Mouse (Mus musculus) stomach, embryonic 15.5 days (tissue): ENCODE measurements at regions not wholly inside any gene's neighbourhood (a gene's known extent, or its start where the extent isn't known, plus 50 kb on each side); places are given as distances from the start of the nearest gene placed in this dataset.
"Not testable (repeated sequence)": the region's sequence is repeated elsewhere in the genome, so short reads cannot be mapped to it uniquely, and the experiment has no call there.

Experiments used
- ATAC-seq: fragments of 200-750 bp; cut with Nextera tagmentation; 2 replicates; pipeline ENCODE4 v1.8.0; 2017; ENCODE audit warnings: low read depth, moderate number of reproducible peaks, moderate TSS enrichment; ENCODE audit not compliant: insufficient read depth, low FRiP score
- H3K27ac ChIP-seq: fragments of 300-500 bp; sonication (generic); 2 replicates; pipeline ENCODE4 v1.5.1; 2015; ENCODE audit warnings: mild to moderate bottlenecking, inconsistent platforms
- H3K27me3 ChIP-seq: fragments of 300-500 bp; sonication (generic); replicated peaks from 2 replicates; pipeline ENCODE4 v1.6.1; 2015; ENCODE audit warnings: inconsistent platforms
- H3K36me3 ChIP-seq: fragments of 300-500 bp; sonication (generic); 2 replicates; pipeline ENCODE4 v1.6.1; 2015; ENCODE audit warnings: inconsistent platforms
- H3K4me1 ChIP-seq: fragments of 300-500 bp; sonication (generic); 2 replicates; pipeline ENCODE4 v1.6.1; 2015; ENCODE audit warnings: inconsistent platforms
- H3K4me2 ChIP-seq: fragments of 300-500 bp; sonication (generic); 2 replicates; pipeline ENCODE4 v1.6.1; 2015; ENCODE audit warnings: mild to moderate bottlenecking, inconsistent platforms
- H3K4me3 ChIP-seq: fragments of 300-500 bp; sonication (generic); replicated peaks from 2 replicates; pipeline ENCODE4 v1.5.1; 2015; ENCODE audit warnings: inconsistent platforms
- H3K9ac ChIP-seq: fragments of 300-500 bp; sonication (generic); 2 replicates; pipeline ENCODE4 v1.6.1; 2015; ENCODE audit warnings: inconsistent platforms
- H3K9me3 ChIP-seq: fragments of 300-500 bp; sonication (generic); 2 replicates; pipeline ENCODE4 v1.6.1; 2016; ENCODE audit warnings: inconsistent platforms
- WGBS: fragments of 180-500 bp; shearing (Covaris S2); methylation state at CpG from one replicate; pipeline ENCODE4 v1.1.7; 2015; 5-methylcytosine and 5-hydroxymethylcytosine counted together

DNA sequence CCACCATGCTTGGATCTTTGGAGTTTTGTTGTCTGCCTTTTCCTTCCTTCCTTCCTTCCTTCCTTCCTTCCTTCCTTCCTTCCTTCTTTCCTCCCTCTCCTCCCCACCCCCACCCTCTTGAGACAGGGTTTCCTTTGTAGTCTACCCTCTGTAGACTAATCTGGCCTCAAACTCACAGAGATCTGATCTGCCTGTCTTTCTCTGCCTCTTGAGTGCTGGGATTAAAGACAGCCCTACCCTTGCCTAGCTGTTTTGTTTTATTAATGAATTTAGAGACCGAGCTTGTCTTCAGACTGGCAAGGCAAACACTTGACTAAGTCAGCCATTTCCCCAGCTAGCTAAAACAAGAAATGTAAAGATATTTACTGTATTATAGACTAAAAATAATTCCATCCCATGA lies 150.0 kb downstream of the Tcp10c start:
- not testable (repeated sequence) for H3K9me3 ChIP-seq, H3K4me3 ChIP-seq, H3K27me3 ChIP-seq, ATAC-seq, H3K4me1 ChIP-seq, H3K27ac ChIP-seq, H3K9ac ChIP-seq, H3K36me3 ChIP-seq, H3K4me2 ChIP-seq
- WGBS, result 64% methylated on average over 1 of the region's 1 CpGs

GRCm38 (mm10) chr17:13504827-13505268 lies 150.5 kb downstream of the Tcp10c start:
- ATAC-seq, result peak; percentile 66
- WGBS, result 27% methylated on average over 8 of the region's 9 CpGs
- H3K27me3 ChIP-seq, H3K4me2 ChIP-seq, H3K4me3 ChIP-seq, H3K9ac ChIP-seq, H3K36me3 ChIP-seq, H3K9me3 ChIP-seq, H3K4me1 ChIP-seq: not testable (repeated sequence)
- H3K27ac ChIP-seq, result 0 out of 2 replicates have a peak overlapping the region, but pooled peaks have one; percentile 31

DNA sequence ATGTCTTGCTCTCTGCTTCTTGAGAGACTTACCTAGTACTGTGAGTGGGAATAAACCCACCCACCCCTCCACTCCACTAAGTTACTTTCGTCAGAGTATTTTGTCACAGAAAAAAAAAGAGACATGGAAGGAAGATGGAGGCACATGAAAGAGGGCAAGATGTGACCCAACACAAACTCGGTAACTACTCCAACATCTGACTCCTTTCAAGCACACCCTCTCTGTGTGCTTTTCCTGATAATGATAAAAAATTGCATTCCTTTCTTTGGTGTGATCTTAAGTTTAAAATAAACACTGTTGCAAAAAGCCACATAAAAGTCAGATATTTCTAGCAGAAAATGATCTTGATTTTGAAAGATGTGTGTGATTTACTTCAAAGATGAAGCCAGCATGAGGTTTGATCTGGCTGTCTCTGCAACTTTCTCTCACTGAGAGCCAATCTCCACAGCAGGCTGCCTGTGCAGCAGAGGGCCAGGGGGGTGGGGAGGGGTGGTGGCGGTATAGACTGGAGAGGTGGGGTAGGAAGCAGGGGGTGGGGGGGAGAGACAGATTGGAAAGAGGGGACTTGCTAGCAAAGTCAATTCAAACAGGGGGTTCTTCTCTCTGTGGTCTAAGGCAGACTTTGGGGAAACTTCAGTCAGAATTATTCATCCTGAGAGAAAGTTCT lies 153.2 kb downstream of the Tcp10c start:
- 20% methylated on average over 2 of the region's 3 CpGs for WGBS
- not testable (repeated sequence) for H3K4me3 ChIP-seq, H3K9me3 ChIP-seq, H3K27ac ChIP-seq, ATAC-seq, H3K36me3 ChIP-seq, H3K4me2 ChIP-seq, H3K4me1 ChIP-seq, H3K27me3 ChIP-seq, H3K9ac ChIP-seq

DNA sequence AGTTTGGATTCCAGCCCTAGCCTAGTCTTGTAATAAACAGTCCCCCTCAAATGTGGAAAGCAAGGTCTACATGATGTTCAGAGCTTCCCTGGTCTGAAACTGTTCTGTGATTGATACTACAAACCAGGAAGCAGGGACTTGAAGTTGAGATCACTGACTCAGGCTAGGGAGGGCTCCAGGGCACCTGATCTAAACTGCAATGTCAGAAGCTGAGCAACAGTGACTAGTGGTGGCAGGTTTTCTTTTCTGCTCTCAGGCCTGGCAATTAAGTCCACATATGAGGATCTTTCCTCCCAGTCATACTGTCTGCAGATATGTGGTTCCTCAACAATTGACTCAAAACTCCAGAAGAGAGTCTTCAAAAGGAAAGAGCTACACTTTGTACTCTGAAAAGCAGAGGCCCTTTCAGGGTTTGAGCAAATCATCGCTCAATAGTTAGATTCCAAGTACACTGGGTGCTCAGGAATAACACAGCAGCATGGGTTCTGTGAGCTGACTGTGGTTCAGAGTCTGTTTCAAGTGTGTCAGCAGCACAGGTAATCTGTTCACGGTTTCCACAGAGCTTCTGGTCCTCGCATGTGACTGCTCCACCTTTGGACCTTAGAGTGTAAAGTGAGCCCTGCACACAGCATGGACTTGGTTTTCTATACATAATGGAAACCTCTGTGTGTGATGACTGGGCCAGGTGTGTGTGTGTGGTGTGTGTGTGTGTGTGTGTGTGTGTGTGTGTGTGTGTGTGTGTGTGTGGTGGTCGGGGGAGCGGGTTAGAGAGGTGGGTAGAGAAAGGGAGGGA lies 165.2 kb downstream of the Tcp10c start:
- WGBS, result 74% methylated on average over 5 of the region's 5 CpGs
- not testable (repeated sequence) for ATAC-seq, H3K4me3 ChIP-seq, H3K4me2 ChIP-seq, H3K36me3 ChIP-seq, H3K27me3 ChIP-seq, H3K9ac ChIP-seq, H3K9me3 ChIP-seq, H3K4me1 ChIP-seq, H3K27ac ChIP-seq

DNA sequence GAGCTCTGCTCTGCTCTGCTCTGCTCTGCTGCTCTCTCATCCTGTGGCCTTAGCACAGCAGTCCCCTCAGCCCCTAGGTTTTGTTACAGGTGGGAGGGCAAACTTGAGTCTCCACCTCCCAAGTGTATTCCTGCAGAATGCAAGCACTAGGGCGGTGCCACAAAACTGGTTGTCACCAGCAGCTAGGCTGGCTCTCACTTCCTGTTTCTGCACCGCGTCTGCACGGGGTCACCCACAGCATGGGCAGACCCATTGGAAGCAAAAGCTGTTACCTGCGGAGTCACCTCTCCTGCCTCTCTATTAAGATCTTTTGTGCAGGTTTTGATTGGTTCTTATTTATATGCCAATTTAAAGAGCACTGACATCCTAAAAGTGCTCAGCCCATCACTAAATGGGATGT lies 178.2 kb downstream of the Tcp10c start:
- not testable (repeated sequence) for H3K4me2 ChIP-seq, H3K4me1 ChIP-seq, H3K4me3 ChIP-seq, ATAC-seq, H3K27ac ChIP-seq, H3K36me3 ChIP-seq, H3K27me3 ChIP-seq, H3K9me3 ChIP-seq, H3K9ac ChIP-seq
- WGBS, result 70% methylated on average over 5 of the region's 5 CpGs

DNA sequence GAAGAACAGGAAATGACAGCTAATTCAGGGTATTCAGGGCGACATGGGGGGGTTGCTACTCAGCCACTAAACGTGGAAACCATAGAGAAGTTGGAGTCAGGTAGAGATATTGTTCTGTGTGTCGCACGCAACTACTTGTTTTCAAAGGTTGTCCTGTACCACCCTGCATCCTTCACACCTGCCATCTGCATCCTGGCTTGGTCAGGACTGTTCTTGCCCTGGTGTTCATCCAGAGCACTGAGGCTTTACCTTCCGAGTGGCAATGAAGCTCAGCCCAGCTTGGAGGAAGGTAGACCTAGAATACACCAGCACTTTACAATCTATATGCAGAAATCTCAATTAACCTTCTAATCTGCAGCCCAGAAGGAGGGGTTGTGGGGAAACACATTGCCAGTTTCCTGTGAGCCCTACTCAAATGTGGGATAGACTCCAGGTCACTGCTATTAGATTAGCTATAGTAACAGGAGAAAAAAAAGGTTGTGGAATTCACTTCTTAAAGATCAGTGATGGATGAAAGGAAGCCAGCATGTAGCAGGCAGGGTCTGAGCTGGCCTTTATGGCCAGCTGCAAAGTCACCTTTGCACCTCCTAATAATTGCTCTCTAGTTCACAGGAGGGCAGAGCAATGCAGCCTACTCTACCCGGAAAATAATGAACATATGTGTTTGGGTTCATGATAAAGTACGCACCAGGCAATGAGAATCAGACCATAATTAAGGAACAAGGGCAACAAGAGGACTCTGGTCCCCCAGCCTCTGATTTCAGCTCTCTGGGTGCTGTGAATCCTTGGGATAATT lies 186.3 kb downstream of the Tcp10c start:
- Histone ChIP-seq H3K9me3 (peaks cover 11% of the 10 kb centered on the region), H3K27ac (no peak overlapping the region), H3K4me1 (no peaks in the 10 kb centered on the region), H3K9ac (no peak overlapping the region), H3K27me3 (no peaks in the 10 kb centered on the region), H3K4me2 (no peak overlapping the region), H3K36me3 (no peaks in the 10 kb centered on the region), H3K4me3 (no peak overlapping the region)
- no peak for ATAC-seq
- WGBS, result 74% methylated on average over 7 of the region's 7 CpGs

DNA sequence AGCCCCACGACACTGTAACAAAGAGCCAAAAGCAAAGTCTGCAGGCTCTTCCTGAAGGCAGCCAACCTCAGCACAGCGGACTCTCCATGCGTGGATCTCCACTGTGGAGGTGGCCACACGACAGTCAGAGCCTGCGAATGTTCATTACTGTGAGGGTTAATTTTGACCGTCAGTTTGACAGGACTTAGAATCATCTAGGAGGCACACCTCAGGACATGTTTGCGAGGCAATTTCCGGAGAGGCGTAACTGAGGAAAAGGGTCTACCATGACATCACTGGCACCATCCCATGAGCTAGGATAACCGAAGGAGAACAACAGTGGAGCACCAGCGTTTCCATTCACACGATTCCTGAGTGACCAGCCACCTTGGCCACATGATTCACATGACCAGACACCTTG lies 186.9 kb downstream of the Tcp10c start:
- WGBS, result 67% methylated on average over 12 of the region's 12 CpGs
- no peak overlapping the region for H3K4me3 ChIP-seq
- ATAC-seq, result no peak
- H3K9ac ChIP-seq, result no peak overlapping the region
- H3K9me3 ChIP-seq, result peaks cover 11% of the 10 kb centered on the region
- no peaks in the 10 kb centered on the region for H3K36me3 ChIP-seq
- no peak overlapping the region for H3K27ac ChIP-seq
- no peaks in the 10 kb centered on the region for H3K4me1 ChIP-seq
- H3K4me2 ChIP-seq, result no peak overlapping the region
- H3K27me3 ChIP-seq, result no peaks in the 10 kb centered on the region

- no peak for ATAC-seq
- no peaks in the 10 kb centered on the region for H3K4me1 ChIP-seq
- no peak overlapping the region for H3K27ac ChIP-seq
- H3K4me3 ChIP-seq, result no peak overlapping the region
- no peak overlapping the region for H3K4me2 ChIP-seq
- no peak overlapping the region for H3K9ac ChIP-seq
- H3K9me3 ChIP-seq, result peaks cover 18% of the 10 kb centered on the region
- H3K36me3 ChIP-seq, result no peaks in the 10 kb centered on the region
- no peaks in the 10 kb centered on the region for H3K27me3 ChIP-seq
Observed at GRCm38 (mm10) chr17:13542261-13542660, 187.9 kb downstream of the Tcp10c start.

DNA sequence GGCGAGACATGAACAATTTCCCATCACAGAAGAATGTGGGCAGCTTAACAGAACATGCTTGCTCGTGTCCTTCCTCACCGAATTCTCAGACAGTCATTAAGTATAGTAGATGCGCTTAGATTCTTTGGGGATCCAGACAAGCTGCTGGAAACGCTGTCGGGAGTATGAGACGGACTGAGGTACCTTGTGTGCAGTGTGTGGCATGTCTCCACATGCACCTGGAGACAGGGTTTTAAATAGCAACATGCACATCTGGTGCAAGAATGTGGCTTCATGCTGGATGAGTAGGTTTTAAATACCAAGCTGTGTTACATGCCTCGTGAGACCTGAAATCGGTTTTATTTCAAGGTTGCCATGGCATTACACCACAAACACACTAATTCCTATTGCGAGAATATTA lies 188.5 kb downstream of the Tcp10c start:
- H3K9me3 ChIP-seq, result peaks cover 21% of the 10 kb centered on the region
- no peak overlapping the region for H3K27ac ChIP-seq
- no peak overlapping the region for H3K9ac ChIP-seq
- no peak overlapping the region for H3K4me2 ChIP-seq
- no peaks in the 10 kb centered on the region for H3K4me1 ChIP-seq
- H3K36me3 ChIP-seq, result no peaks in the 10 kb centered on the region
- H3K27me3 ChIP-seq, result no peaks in the 10 kb centered on the region
- no peak for ATAC-seq
- no peak overlapping the region for H3K4me3 ChIP-seq
- WGBS, result 72% methylated on average over 10 of the region's 10 CpGs

GRCm38 (mm10) chr17:13544036-13544795 lies 189.8 kb downstream of the Tcp10c start:
- Histone ChIP-seq H3K4me1 (no peaks in the 10 kb centered on the region), H3K9me3 (peaks cover 25% of the 10 kb centered on the region), H3K4me2 (no peak overlapping the region), H3K27me3 (no peaks in the 10 kb centered on the region), H3K36me3 (no peaks in the 10 kb centered on the region), H3K27ac (no peak overlapping the region), H3K4me3 (no peak overlapping the region), H3K9ac (no peak overlapping the region)
- 58% methylated on average over 2 of the region's 2 CpGs for WGBS
- no peak for ATAC-seq

DNA sequence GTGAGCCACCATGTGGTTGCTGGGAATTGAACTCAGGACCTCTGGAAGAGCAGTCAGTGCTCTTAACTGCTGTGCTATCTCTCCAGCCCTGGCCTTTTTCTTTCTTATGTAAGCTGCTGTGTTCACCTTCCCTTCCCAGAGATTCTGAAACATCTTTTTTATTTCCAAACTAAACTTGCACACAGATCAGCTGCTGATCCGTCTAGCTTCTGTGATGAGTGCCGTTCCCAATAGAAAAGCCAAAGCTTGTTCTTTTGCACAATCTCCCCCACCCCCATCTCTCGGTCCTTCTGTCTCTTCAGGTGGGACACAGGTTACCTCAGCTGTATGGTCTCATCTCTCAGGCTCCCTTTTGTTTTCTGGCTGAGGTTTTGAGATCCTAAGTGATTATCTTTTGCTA lies 191.9 kb downstream of the Tcp10c start:
- Histone ChIP-seq H3K9ac (no peak overlapping the region), H3K4me1 (no peaks in the 10 kb centered on the region), H3K4me2 (no peak overlapping the region), H3K27me3 (no peaks in the 10 kb centered on the region), H3K4me3 (no peak overlapping the region), H3K36me3 (no peaks in the 10 kb centered on the region), H3K27ac (no peak overlapping the region), H3K9me3 (peaks cover 20% of the 10 kb centered on the region; the same call in 1 of the 2 replicates)
- no peak for ATAC-seq
- 59% methylated on average over 3 of the region's 3 CpGs for WGBS
